Mouse (Mus musculus) embryonic facial prominence, embryonic 12.5 days (tissue): ENCODE results near the gene Tm4sf5. TPM values are rescaled to one million over a fixed set of nuclear protein-coding genes. Genes with fewer than 3 reads are reported as not detected.

Experiments
- ATAC-seq: fragments of 200-750 bp; cut with Nextera tagmentation; 2 replicates; pipeline ENCODE4 v1.8.0; 2017; ENCODE audit not compliant: insufficient number of reproducible peaks, insufficient read depth, low FRiP score, low TSS enrichment
- H3K27ac ChIP-seq: fragments of 300-500 bp; sonication (generic); 2 replicates; pipeline ENCODE4 v1.5.1; 2016; ENCODE audit warnings: mild to moderate bottlenecking
- H3K27me3 ChIP-seq: fragments of 300-500 bp; sonication (generic); 2 replicates; pipeline ENCODE4 v1.6.1; 2016; ENCODE audit warnings: mild to moderate bottlenecking, moderate library complexity
- H3K36me3 ChIP-seq: fragments of 300-500 bp; sonication (generic); 2 replicates; pipeline ENCODE4 v1.6.1; 2016; ENCODE audit warnings: mild to moderate bottlenecking
- H3K4me1 ChIP-seq: fragments of 300-500 bp; sonication (generic); 2 replicates; pipeline ENCODE4 v1.6.1; 2016
- H3K4me2 ChIP-seq: fragments of 300-500 bp; sonication (generic); replicated peaks from 2 replicates; pipeline ENCODE4 v1.6.1; 2016; ENCODE audit warnings: mild to moderate bottlenecking, moderate library complexity
- H3K4me3 ChIP-seq: fragments of 300-500 bp; sonication (generic); 2 replicates; pipeline ENCODE4 v1.5.1; 2016; ENCODE audit warnings: mild to moderate bottlenecking
- H3K9ac ChIP-seq: fragments of 300-500 bp; sonication (generic); 2 replicates; pipeline ENCODE4 v1.6.1; 2016; ENCODE audit warnings: mild to moderate bottlenecking, moderate library complexity
- H3K9me3 ChIP-seq: fragments of 300-500 bp; sonication (generic); 2 replicates; pipeline ENCODE4 v1.6.1; 2016; ENCODE audit warnings: mild to moderate bottlenecking, moderate library complexity
- WGBS: fragments of 180-500 bp; shearing (Covaris S2); methylation state at CpG from one replicate; pipeline ENCODE4 v1.1.7; 2016; 5-methylcytosine and 5-hydroxymethylcytosine counted together
- polyA plus RNA-seq: library from polyadenylated mRNA; unstranded; fragments of >200 nt; fragmentation: Nextera tagmentation; extraction: Ambion mirVana; gene quantifications from 2 replicates; pipeline ENCODE4 v1.2.1, GENCODE M21; 2016

The Tm4sf5 gene
- polyA plus RNA-seq, 1 experiment from 2014 or later: 0.32 TPM

GRCm38 (mm10) chr11:70557545-70557944 is 52.5 kb downstream of the Tm4sf5 start:
- Histone ChIP-seq H3K4me3 (no peak overlapping the region), H3K4me2 (no peak overlapping the region), H3K4me1 (peaks cover 9% of the 10 kb centered on the region; the same call in 1 of the 2 replicates), H3K9ac (no peak overlapping the region), H3K27me3 (no peaks in the 10 kb centered on the region), H3K36me3 (no peaks in the 10 kb centered on the region), H3K9me3 (no peaks in the 10 kb centered on the region), H3K27ac (no peak overlapping the region)
- WGBS: 90% methylated on average over 9 of the region's 9 CpGs
- no peak for ATAC-seq

Other genes starting within 250 kb of the Tm4sf5 start
- 2.9 and 4.0 TPM in 2 replicates for gene Alox12, start 249.9 kb upstream of the Tm4sf5 start, polyA plus RNA-seq
- gene Alox12e, start 182.6 kb upstream of the Tm4sf5 start, polyA plus RNA-seq: not detected in 2 replicates
- 0.29 TPM in 2 replicates for gene Alox15, start 153.2 kb upstream of the Tm4sf5 start, polyA plus RNA-seq
- 41.9 and 46.4 TPM in 2 replicates for gene Pelp1, start 95.2 kb upstream of the Tm4sf5 start, polyA plus RNA-seq
- gene Arrb2, start 72.6 kb upstream of the Tm4sf5 start, polyA plus RNA-seq: 21.7 and 23.7 TPM in 2 replicates
- 41.4 and 44.5 TPM in 2 replicates for gene Med11, start 53.3 kb upstream of the Tm4sf5 start, polyA plus RNA-seq
- gene Zmynd15, start 45.8 kb upstream of the Tm4sf5 start, polyA plus RNA-seq: 0.27 and 0.46 TPM in 2 replicates
- gene Cxcl16, start 45.3 kb upstream of the Tm4sf5 start, polyA plus RNA-seq: 1.4 and 2.2 TPM in 2 replicates
- gene Vmo1, start 9.4 kb downstream of the Tm4sf5 start, polyA plus RNA-seq: 0.26 and 0.48 TPM in 2 replicates
- 0.50 and 0.77 TPM in 2 replicates for gene Gltpd2, start 14.0 kb downstream of the Tm4sf5 start, polyA plus RNA-seq
- 784 and 848 TPM in 2 replicates for gene Psmb6, start 20.1 kb downstream of the Tm4sf5 start, polyA plus RNA-seq
- gene Gm40193, start 27.7 kb downstream of the Tm4sf5 start, polyA plus RNA-seq: not detected in 2 replicates
- gene Pld2, start 34.8 kb downstream of the Tm4sf5 start, polyA plus RNA-seq: 4.4 and 6.7 TPM in 2 replicates
- 16.7 and 17.5 TPM in 2 replicates for gene Mink1, start 57.6 kb downstream of the Tm4sf5 start, polyA plus RNA-seq
- not detected in 2 replicates for gene 4930544D05Rik, start 110.6 kb downstream of the Tm4sf5 start, polyA plus RNA-seq
- gene Chrne, start 114.0 kb downstream of the Tm4sf5 start, polyA plus RNA-seq: not detected in 2 replicates
- 0.15 and 0.27 TPM in 2 replicates for gene Gp1ba, start 133.9 kb downstream of the Tm4sf5 start, polyA plus RNA-seq
- 96.5 and 104 TPM in 2 replicates for gene Rnf167, start 142.0 kb downstream of the Tm4sf5 start, polyA plus RNA-seq
- 159 and 160 TPM in 2 replicates for gene Slc25a11, start 142.2 kb downstream of the Tm4sf5 start, polyA plus RNA-seq
- 1,467 and 1,498 TPM in 2 replicates for gene Pfn1, start 149.4 kb downstream of the Tm4sf5 start, polyA plus RNA-seq
- 20.1 and 27.9 TPM in 2 replicates for gene Eno3, start 152.0 kb downstream of the Tm4sf5 start, polyA plus RNA-seq
- gene Spag7, start 164.2 kb downstream of the Tm4sf5 start, polyA plus RNA-seq: 143 and 149 TPM in 2 replicates
- gene Camta2, start 182.9 kb downstream of the Tm4sf5 start, polyA plus RNA-seq: 12.0 and 12.3 TPM in 2 replicates
- 1.1 and 1.6 TPM in 2 replicates for gene Inca1, start 194.9 kb downstream of the Tm4sf5 start, polyA plus RNA-seq
- 2.8 and 3.0 TPM in 2 replicates for gene Kif1c, start 195.3 kb downstream of the Tm4sf5 start, polyA plus RNA-seq